Mouse (Mus musculus): ENCODE measurements at regions not wholly inside any gene's neighbourhood (a gene's known extent, or its start where the extent isn't known, plus 50 kb on each side); places are given as distances from the start of the nearest gene placed in this dataset.

DNA sequence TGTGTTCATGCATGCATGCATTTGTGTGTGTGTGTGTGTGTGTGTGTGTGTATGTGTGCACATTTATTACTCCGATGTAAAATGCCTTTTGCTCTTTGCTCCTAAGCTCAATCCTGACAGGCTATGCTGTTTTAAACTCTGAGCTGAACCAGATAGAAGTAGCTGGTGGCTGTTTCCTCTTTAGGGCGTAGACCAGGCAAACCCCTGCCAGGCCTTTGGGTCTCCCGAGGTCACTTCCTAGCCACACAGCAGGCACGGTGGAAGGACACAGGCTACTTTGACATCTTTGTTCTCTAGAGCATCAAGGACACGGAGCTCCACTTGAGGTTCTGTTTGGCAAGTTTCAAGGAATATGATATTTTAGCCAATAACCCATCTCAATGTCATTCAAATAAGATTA lies 128.6 kb upstream of the Ccdc122 start:
- TF ChIP-seq CTCF (IDR thresholded peaks at IDR 0.05; ENCODE audit: insufficient read depth, low read depth, low read length) (no peak), POLR2A (IDR thresholded peaks at IDR 0.05; ENCODE audit: insufficient read depth, low read depth, low read length) (no peak)

All from olfactory bulb, adult 2 months (tissue).